Mouse (Mus musculus) kidney, postnatal 0 days (tissue): ENCODE measurements around the gene Armc2. TPM values are rescaled to one million over a fixed set of nuclear protein-coding genes. Genes with fewer than 3 reads are reported as not detected.

Experiments
- ATAC-seq: fragments of 200-750 bp; cut with Nextera tagmentation; replicated peaks from 2 replicates; pipeline ENCODE4 v1.8.0; 2017; ENCODE audit warnings: low read depth, moderate number of reproducible peaks, moderate TSS enrichment, moderate library complexity; ENCODE audit not compliant: low FRiP score
- DNase-seq: peaks from one replicate; pipeline ENCODE4 v3.0.0-alpha.2; 2016; ENCODE audit warnings: low spot score
- H3K27ac ChIP-seq: fragments of 300-500 bp; sonication (generic); 2 replicates; pipeline ENCODE4 v1.5.1; 2014; ENCODE audit warnings: mild to moderate bottlenecking
- H3K27me3 ChIP-seq: fragments of 300-500 bp; sonication (generic); 2 replicates; pipeline ENCODE4 v1.6.1; 2014; ENCODE audit warnings: low read length, mixed read lengths; ENCODE audit not compliant: insufficient read depth
- H3K36me3 ChIP-seq: fragments of 300-500 bp; sonication (generic); 2 replicates; pipeline ENCODE4 v1.6.1; 2014; ENCODE audit warnings: low read length, mixed read lengths; ENCODE audit not compliant: insufficient read depth
- H3K4me1 ChIP-seq: fragments of 300-500 bp; sonication (generic); replicated peaks from 2 replicates; pipeline ENCODE4 v1.6.1; 2014; ENCODE audit warnings: antibody characterized with exemption, low read length, mixed read lengths; ENCODE audit not compliant: insufficient read depth
- H3K4me2 ChIP-seq: fragments of 300-500 bp; sonication (generic); 2 replicates; pipeline ENCODE4 v1.6.1; 2014; ENCODE audit warnings: mild to moderate bottlenecking, low read length, moderate library complexity, mixed read lengths
- H3K4me3 ChIP-seq: fragments of 300-500 bp; sonication (generic); replicated peaks from 2 replicates; pipeline ENCODE4 v1.5.1; 2014; ENCODE audit warnings: low read depth, low read length
- H3K9ac ChIP-seq: fragments of 300-500 bp; sonication (generic); 2 replicates; pipeline ENCODE4 v1.6.1; 2014; ENCODE audit warnings: low read depth, low read length
- H3K9me3 ChIP-seq: fragments of 300-500 bp; sonication (generic); replicated peaks from 2 replicates; pipeline ENCODE4 v1.6.1; 2016; ENCODE audit warnings: low read length, inconsistent platforms, mixed read lengths
- CTCF ChIP-seq: IDR thresholded peaks from 2 replicates; pipeline ENCODE4 v1.5.1; 2016; ENCODE audit warnings: antibody characterized with exemption, low read depth, mild to moderate bottlenecking, moderate library complexity
- WGBS: fragments of 180-500 bp; shearing (Covaris S2); extraction: QIAGEN DNeasy Blood & Tissue Kit; methylation state at CpG from one replicate; pipeline ENCODE4 v1.1.7; 2014; 5-methylcytosine and 5-hydroxymethylcytosine counted together
- polyA plus RNA-seq: library from polyadenylated mRNA; unstranded; fragments of >200 nt; fragmentation: Nextera tagmentation; extraction: Ambion mirVana; gene quantifications from 2 replicates; pipeline ENCODE4 v1.2.1, GENCODE M21; 2015

The Armc2 gene
- polyA plus RNA-seq, 1 experiment from 2014 or later: 0.71 TPM

DNA sequence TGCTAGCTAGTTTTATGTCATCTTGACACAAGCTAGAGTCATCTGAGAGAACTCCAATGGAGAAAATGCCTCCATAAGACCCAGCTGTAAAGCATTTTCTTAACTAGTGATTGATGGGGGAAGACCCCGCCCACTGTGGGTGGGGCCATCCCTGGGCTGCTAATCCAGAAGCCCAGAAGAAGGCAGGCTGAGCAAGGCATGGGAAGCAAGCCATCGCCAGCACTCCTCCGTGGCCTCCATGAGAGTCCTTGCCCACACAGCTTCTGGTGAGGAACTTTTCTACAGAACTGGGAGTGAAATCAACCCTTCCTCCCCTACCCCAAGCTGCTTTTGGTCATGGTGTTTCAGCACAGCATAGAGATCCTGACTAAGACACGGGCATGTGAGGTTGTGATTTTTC is 79.2 kb downstream of the Armc2 start:
- Histone ChIP-seq H3K4me3 (no peak overlapping the region), H3K4me2 (no peak overlapping the region), H3K4me1 (peaks cover 19% of the 10 kb centered on the region), H3K27ac (no peak overlapping the region), H3K9ac (no peak overlapping the region), H3K36me3 (no peaks in the 10 kb centered on the region), H3K9me3 (no peaks in the 10 kb centered on the region), H3K27me3 (no peaks in the 10 kb centered on the region)
- no peak for TF ChIP-seq CTCF
- WGBS: 75% methylated on average over 4 of the region's 4 CpGs
- DNase-seq (no peak), ATAC-seq (no peak)

DNA sequence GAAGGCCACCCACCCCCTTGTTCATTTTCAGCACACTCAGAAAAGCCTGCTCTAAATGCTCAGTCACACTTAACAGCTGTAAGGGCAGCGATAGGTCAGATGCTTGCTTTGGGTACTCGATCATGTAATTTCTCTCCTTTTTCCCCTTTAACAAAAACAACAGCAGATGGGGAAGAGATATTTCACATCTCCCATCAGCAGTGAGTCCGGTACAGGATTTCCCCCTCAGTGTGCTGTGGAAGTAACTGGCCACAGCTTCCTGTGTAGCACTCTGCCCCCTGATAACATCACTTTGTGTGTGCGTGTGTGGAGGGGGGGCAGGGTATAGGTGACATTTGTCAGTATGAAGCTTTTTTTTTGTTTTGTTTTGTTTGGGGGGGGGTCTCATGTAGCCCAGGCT is 81.1 kb downstream of the Armc2 start:
- Histone ChIP-seq H3K27me3 (no peaks in the 10 kb centered on the region), H3K9ac (no peak overlapping the region), H3K4me3 (no peak overlapping the region), H3K36me3 (no peaks in the 10 kb centered on the region), H3K9me3 (no peaks in the 10 kb centered on the region), H3K4me2 (no peak overlapping the region), H3K27ac (no peak overlapping the region), H3K4me1 (peaks cover 19% of the 10 kb centered on the region)
- DNase-seq (peak; percentile 52), ATAC-seq (no peak)
- no peak for TF ChIP-seq CTCF
- 27% methylated on average over 4 of the region's 4 CpGs for WGBS

DNA sequence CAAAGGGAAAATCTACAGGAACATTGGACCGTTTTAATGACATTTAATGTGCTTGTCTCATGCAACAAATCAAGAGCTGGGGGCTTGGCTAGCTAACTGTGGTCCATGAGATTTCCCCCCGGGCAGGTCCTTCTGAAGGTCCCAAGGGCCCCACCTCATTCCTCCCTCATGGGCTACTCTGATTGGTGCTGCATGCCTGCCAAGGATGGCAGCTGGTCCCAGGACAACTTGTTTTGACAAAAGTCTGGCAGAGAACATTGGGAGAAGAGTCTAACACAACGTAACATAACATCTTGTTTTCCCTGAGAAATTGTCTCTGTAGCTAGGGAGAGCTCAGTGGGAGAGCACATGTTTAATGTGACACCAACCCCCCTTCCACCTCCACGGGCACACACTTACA is 82.1 kb downstream of the Armc2 start:
- no peak for TF ChIP-seq CTCF
- no peak overlapping the region for H3K9ac ChIP-seq
- DNase-seq: peak; percentile 37
- H3K36me3 ChIP-seq: no peaks in the 10 kb centered on the region
- peak overlapping the region; percentile 81; the same call in 1 of the 2 replicates for H3K27ac ChIP-seq
- no peaks in the 10 kb centered on the region for H3K27me3 ChIP-seq
- H3K4me2 ChIP-seq: no peak overlapping the region
- H3K4me1 ChIP-seq: peaks cover 19% of the 10 kb centered on the region
- no peak for ATAC-seq
- H3K4me3 ChIP-seq: no peak overlapping the region
- H3K9me3 ChIP-seq: no peaks in the 10 kb centered on the region
- WGBS: 34% methylated on average over 4 of the region's 4 CpGs

- no peak for TF ChIP-seq CTCF
- DNase-seq: no peak
- ATAC-seq: no peak
- peak overlapping the region; percentile 48; the same call in 1 of the 2 replicates for H3K4me2 ChIP-seq
- no peaks in the 10 kb centered on the region for H3K36me3 ChIP-seq
- H3K4me3 ChIP-seq: no peak overlapping the region
- no peaks in the 10 kb centered on the region for H3K9me3 ChIP-seq
- no peaks in the 10 kb centered on the region for H3K27me3 ChIP-seq
- peaks cover 19% of the 10 kb centered on the region for H3K4me1 ChIP-seq
- H3K27ac ChIP-seq: peak overlapping the region; percentile 81
- no peak overlapping the region for H3K9ac ChIP-seq
These were observed 82.8 kb downstream of the Armc2 start for GRCm38 (mm10) chr10:41935476-41935829.

DNA sequence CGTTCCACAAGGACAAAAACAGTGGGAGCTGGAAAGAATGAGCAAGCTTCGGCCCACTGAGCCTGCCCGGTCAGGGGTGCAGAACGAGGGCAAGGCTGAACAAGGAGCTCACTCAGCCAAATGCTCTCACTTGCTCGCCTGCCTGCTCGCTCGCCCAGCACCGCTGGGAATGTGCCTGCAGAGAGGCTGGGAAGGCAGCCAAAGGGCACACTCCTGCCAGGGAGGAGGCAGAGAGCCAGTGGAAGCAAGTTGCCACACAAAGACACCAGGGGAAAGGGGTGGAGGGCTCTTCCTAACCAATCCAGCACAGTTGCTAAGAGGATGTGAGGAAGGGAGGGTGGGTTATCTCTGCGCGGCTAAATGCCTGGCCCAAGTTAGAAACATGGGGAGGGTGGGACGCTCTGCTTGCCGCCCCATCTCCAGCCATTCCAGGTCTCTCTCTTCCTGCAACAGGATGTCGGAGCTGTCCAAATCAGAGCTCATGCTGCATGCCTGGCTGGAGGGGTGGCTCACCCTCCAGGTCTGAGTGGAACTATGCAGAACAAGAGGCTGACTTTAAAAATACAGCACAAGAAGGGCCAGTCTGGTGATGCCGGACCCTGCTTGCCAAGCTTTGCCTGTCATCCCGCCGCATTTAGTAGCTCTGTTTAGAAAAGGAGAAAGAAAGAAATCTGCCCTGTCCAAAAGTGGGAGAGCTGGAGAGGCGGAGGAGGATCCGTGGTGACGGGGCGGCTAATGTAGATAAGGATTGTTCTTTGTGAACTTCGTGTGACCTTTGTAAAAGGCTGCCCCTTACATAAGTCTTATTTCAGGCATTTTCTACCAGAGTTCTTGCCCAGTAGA is 83.4 kb downstream of the Armc2 start:
- peaks cover 19% of the 10 kb centered on the region for H3K4me1 ChIP-seq
- peak overlapping the region; percentile 48 for H3K4me2 ChIP-seq
- WGBS: 4% methylated on average over 21 of the region's 21 CpGs
- H3K36me3 ChIP-seq: no peaks in the 10 kb centered on the region
- TF ChIP-seq CTCF: no peak
- H3K27me3 ChIP-seq: no peaks in the 10 kb centered on the region
- no peak overlapping the region for H3K9ac ChIP-seq
- H3K4me3 ChIP-seq: 0 out of 2 replicates have a peak overlapping the region, but pooled peaks have one; percentile 5
- no peaks in the 10 kb centered on the region for H3K9me3 ChIP-seq
- peak; percentile 81 for DNase-seq
- ATAC-seq: peak; percentile 75
- H3K27ac ChIP-seq: peak overlapping the region; percentile 81

DNA sequence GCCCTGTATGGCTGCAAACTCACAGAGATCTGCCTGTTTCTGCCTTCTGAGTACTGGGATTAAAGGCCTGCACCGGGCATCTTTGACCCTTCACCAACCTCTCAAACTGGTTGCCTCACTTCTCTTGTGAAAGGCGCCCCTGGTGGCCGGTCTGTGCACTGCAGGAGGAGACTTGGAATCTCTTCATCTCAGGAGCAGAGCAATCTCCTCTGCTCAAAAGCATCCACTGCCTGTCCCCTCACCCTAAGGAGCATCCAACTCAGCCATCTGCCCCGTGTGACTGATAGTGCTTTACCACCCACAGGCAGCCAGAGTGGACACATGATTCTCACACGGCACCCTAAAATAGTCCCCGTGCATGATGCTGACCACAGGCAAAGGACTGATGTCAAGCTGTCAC is 84.7 kb downstream of the Armc2 start:
- Histone ChIP-seq H3K9ac (no peak overlapping the region), H3K4me3 (no peak overlapping the region), H3K36me3 (no peaks in the 10 kb centered on the region), H3K27me3 (no peaks in the 10 kb centered on the region), H3K27ac (no peak overlapping the region), H3K9me3 (no peaks in the 10 kb centered on the region), H3K4me2 (no peak overlapping the region), H3K4me1 (peaks cover 19% of the 10 kb centered on the region)
- TF ChIP-seq CTCF: peak; percentile 68
- no peak for DNase-seq
- 53% methylated on average over 6 of the region's 6 CpGs for WGBS
- no peak for ATAC-seq

- Histone ChIP-seq H3K4me1 (peaks cover 19% of the 10 kb centered on the region), H3K9ac (no peak overlapping the region), H3K4me2 (no peak overlapping the region), H3K27ac (no peak overlapping the region), H3K27me3 (no peaks in the 10 kb centered on the region), H3K4me3 (no peak overlapping the region), H3K36me3 (no peaks in the 10 kb centered on the region), H3K9me3 (no peaks in the 10 kb centered on the region)
- ATAC-seq: no peak
- DNase-seq: no peak
- 67% methylated on average over 5 of the region's 5 CpGs for WGBS
- no peak for TF ChIP-seq CTCF
These were observed 85.3 kb downstream of the Armc2 start for GRCm38 (mm10) chr10:41932943-41933342.
